Mouse (Mus musculus) cerebellum, postnatal 36 days (tissue): ENCODE results near the gene Spin2-ps6.
"Not testable (repeated sequence)": the region's sequence is repeated elsewhere in the genome, so short reads cannot be mapped to it uniquely, and the experiment has no call there.

Experiments
- DNase-seq, 2 experiments: peaks; one replicate each; pipeline ENCODE4 v3.0.0; 2021 to 2022; ENCODE audit warnings: mixed read lengths in 2 of 2

The Spin2-ps6 gene

GRCm38 (mm10) chrX:33234569-33234968 is at the start of gene Spin2-ps6:
TSS of gene Spin2-ps6 (plus strand) at chrX:33234869.
- DNase-seq, result not testable (repeated sequence)
